Mouse (Mus musculus) ES-E14 (cell line): ENCODE measurements around the gene Senp2.

Experiments used
- HCFC1 ChIP-seq: IDR thresholded peaks from 2 replicates; pipeline ENCODE4 v1.6.1; 2012; ENCODE audit warnings: low read length, inconsistent platforms, borderline replicate concordance; ENCODE audit not compliant: insufficient read depth
- MAFK ChIP-seq: IDR thresholded peaks from 2 replicates; pipeline ENCODE4 v1.6.1; 2014; ENCODE audit warnings: mild to moderate bottlenecking, low read depth, low read length, inconsistent platforms; ENCODE audit not compliant: insufficient read depth

- no peak for TF ChIP-seq HCFC1
- TF ChIP-seq MAFK = no peak
These were observed 37.8 kb upstream of the Senp2 start for GRCm38 (mm10) chr16:21971446-21971845.
